Mouse (Mus musculus): ENCODE measurements at regions not wholly inside any gene's neighbourhood (a gene's known extent, or its start where the extent isn't known, plus 50 kb on each side); places are given as distances from the start of the nearest gene placed in this dataset.

DNA sequence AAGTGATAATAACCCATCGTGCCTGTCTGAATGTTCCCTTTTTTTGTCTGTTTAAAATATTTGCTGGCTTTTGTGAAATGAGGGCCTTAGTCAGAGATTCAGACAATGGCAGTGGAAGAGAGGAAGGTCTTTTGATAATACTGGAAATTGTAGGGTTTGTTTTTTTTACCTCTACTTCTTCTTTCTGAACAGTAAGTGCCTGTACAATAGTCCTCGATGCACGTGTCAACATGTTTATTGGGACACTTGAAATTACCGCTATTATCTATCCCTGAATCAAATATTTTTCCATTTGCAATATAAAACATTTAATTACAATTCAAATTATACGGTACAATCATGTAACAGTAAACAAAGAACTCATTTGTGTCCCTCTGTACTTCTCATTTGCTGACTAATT is 733.5 kb downstream of the Fam19a2 start:
- no peak overlapping the region for H3K27ac ChIP-seq (ENCODE audit: insufficient read depth, low read depth, low read length)
- TF ChIP-seq POLR2A (IDR thresholded peaks at IDR 0.05; ENCODE audit: low read depth, low read length) = no peak
- TF ChIP-seq CTCF (conservative IDR thresholded peaks at IDR 0.05; ENCODE audit: insufficient read depth, insufficient read length, low read depth, low read length) = no peak
- no peaks in the 10 kb centered on the region for H3K4me1 ChIP-seq (ENCODE audit: control insufficient read depth, insufficient read depth, low read length)
- no peak overlapping the region for H3K4me3 ChIP-seq (ENCODE audit: insufficient read depth, low read depth, low read length)
- DNase-seq = no peak
- WGBS = 86% methylated on average over 5 of the region's 5 CpGs
- H3K36me3 ChIP-seq (ENCODE audit: control insufficient read depth, insufficient read depth, low read length) = no peaks in the 10 kb centered on the region
- no peaks in the 10 kb centered on the region for H3K27me3 ChIP-seq (replicated peaks; ENCODE audit: control insufficient read depth, insufficient read depth, low read length)

DNA sequence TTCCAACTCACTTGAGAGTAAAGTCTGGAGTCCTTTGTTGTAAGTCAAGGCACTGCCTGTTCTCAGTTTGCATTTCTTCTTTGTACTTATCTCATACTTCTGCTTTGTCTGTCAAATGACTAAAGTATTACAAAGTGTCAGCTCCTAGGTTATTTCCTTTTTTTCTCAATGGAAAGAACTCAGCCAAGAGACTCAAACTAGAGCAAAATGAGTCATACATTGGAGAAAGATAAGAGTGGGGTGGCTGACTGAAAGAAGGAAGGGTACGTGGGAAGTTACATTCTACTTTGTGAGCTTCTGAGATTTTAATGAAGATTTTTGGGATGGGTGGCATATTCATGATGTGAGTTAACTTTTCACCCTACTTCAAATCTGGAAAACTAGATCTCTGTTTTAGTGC is 735.2 kb downstream of the Fam19a2 start:
- 76% methylated on average over 1 of the region's 1 CpGs for WGBS
- no peaks in the 10 kb centered on the region for H3K27me3 ChIP-seq (replicated peaks; ENCODE audit: control insufficient read depth, insufficient read depth, low read length)
- H3K27ac ChIP-seq (ENCODE audit: insufficient read depth, low read depth, low read length) = no peak overlapping the region
- H3K4me3 ChIP-seq (ENCODE audit: insufficient read depth, low read depth, low read length) = no peak overlapping the region
- H3K4me1 ChIP-seq (ENCODE audit: control insufficient read depth, insufficient read depth, low read length) = no peaks in the 10 kb centered on the region
- DNase-seq = no peak
- H3K36me3 ChIP-seq (ENCODE audit: control insufficient read depth, insufficient read depth, low read length) = no peaks in the 10 kb centered on the region
- TF ChIP-seq CTCF (conservative IDR thresholded peaks at IDR 0.05; ENCODE audit: insufficient read depth, insufficient read length, low read depth, low read length) = no peak
- no peak for TF ChIP-seq POLR2A (IDR thresholded peaks at IDR 0.05; ENCODE audit: low read depth, low read length)

DNA sequence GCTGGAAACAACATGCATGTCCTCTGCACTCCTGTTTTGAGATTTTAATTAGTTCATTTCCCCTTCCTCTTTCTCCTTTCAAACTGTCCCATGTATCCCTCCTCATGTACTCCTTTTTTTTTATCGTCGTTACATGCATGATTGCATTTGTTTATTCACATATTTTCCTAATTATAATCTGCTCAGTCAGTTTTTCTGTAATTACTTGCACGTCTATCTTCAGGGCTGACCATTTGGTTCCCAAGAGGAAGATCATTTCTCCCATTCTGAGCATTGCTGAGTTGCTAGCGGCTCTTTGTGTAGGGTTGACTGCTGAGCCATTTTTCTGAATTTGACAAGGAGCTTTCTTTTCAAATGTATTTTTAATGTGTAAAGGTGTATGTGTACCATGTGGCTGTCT is 781.2 kb downstream of the Fam19a2 start:
- H3K27ac ChIP-seq (ENCODE audit: insufficient read depth, low read depth, low read length) = no peak overlapping the region
- TF ChIP-seq POLR2A (IDR thresholded peaks at IDR 0.05; ENCODE audit: low read depth, low read length) (no peak), CTCF (conservative IDR thresholded peaks at IDR 0.05; ENCODE audit: insufficient read depth, insufficient read length, low read depth, low read length) (no peak)

DNA sequence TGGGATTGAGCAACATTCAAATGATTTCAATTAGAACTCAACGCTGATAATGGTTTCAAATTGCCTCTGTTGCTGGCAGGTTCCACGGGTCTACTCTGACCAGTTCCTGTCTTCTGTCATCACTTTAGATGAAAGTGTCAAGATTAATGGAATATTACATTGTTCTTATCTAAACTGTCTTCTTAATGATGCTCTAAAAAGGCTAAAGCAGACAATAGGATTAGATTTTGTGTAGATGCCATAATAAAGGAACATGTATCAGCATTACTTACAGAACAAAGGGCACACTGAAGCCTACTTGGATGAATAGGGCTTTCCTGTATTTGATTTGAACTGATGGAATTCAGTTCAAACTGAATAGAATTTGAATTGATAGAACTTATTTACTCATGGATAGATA is 782.0 kb downstream of the Fam19a2 start:
- no peak for TF ChIP-seq CTCF (conservative IDR thresholded peaks at IDR 0.05; ENCODE audit: insufficient read depth, insufficient read length, low read depth, low read length)
- TF ChIP-seq POLR2A (IDR thresholded peaks at IDR 0.05; ENCODE audit: low read depth, low read length) = no peak
- Histone ChIP-seq H3K27me3 (replicated peaks; ENCODE audit: control insufficient read depth, insufficient read depth, low read length) (no peaks in the 10 kb centered on the region), H3K36me3 (ENCODE audit: control insufficient read depth, insufficient read depth, low read length) (no peaks in the 10 kb centered on the region), H3K4me1 (ENCODE audit: control insufficient read depth, insufficient read depth, low read length) (no peaks in the 10 kb centered on the region), H3K4me3 (ENCODE audit: insufficient read depth, low read depth, low read length) (no peak overlapping the region), H3K27ac (ENCODE audit: insufficient read depth, low read depth, low read length) (no peak overlapping the region)
- WGBS = 78% methylated on average over 2 of the region's 2 CpGs
- no peak for DNase-seq

More for the DNA sequence above, 781.2 kb downstream of the Fam19a2 start:
- H3K36me3 ChIP-seq (ENCODE audit: control insufficient read depth, insufficient read depth, low read length) = no peaks in the 10 kb centered on the region
- no peak for DNase-seq
- no peak overlapping the region for H3K4me3 ChIP-seq (ENCODE audit: insufficient read depth, low read depth, low read length)
- no peaks in the 10 kb centered on the region for H3K4me1 ChIP-seq (ENCODE audit: control insufficient read depth, insufficient read depth, low read length)
- WGBS = 73% methylated on average over 4 of the region's 4 CpGs
- H3K27me3 ChIP-seq (replicated peaks; ENCODE audit: control insufficient read depth, insufficient read depth, low read length) = no peaks in the 10 kb centered on the region

DNA sequence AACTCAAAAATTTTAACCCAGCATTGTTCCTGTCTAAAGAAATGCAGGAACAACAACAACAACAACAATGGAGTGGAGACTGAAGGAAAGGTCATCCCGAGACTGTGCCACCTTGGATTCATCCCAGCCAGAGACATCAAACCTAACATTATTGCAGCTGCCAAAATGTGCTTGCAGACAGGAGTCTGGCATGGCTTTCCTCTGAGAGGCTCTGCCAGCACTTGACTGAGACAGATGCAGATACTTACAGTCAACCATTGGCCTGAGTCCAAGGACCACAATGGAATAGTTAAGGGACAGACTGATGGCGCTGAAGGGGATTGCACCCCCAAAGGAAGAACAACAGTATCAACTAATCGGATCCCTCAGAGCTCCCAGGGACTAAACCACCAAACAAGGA is 819.0 kb downstream of the Fam19a2 start:
- Histone ChIP-seq H3K4me3 (ENCODE audit: insufficient read depth, low read depth, low read length) (no peak overlapping the region), H3K27me3 (replicated peaks; ENCODE audit: control insufficient read depth, insufficient read depth, low read length) (no peaks in the 10 kb centered on the region), H3K4me1 (ENCODE audit: control insufficient read depth, insufficient read depth, low read length) (no peaks in the 10 kb centered on the region), H3K27ac (ENCODE audit: insufficient read depth, low read depth, low read length) (no peak overlapping the region), H3K36me3 (ENCODE audit: control insufficient read depth, insufficient read depth, low read length) (no peaks in the 10 kb centered on the region)
- DNase-seq = no peak
- TF ChIP-seq POLR2A (IDR thresholded peaks at IDR 0.05; ENCODE audit: low read depth, low read length) (no peak), CTCF (conservative IDR thresholded peaks at IDR 0.05; ENCODE audit: insufficient read depth, insufficient read length, low read depth, low read length) (no peak)
- WGBS = 63% methylated on average over 3 of the region's 3 CpGs

DNA sequence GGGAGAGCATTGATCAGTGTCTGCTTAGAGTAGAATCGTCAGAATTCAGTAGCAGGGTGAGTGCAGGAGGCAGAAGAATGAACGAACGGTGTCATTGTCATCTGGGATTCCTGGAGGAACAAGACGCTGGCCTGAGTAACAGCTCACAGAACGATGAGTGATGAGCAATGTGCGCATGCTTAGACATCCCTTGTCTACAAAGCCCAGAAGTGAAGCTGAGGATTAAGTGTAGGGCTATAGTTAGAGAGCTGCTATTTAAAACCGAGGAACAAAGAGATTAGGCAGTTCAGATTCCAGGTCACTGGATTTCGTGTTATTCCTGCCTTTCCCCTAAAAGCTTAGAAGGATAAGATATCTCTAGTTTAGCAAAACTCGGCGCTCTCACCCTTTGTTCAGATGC is 826.8 kb downstream of the Fam19a2 start:
- Histone ChIP-seq H3K27me3 (replicated peaks; ENCODE audit: control insufficient read depth, insufficient read depth, low read length) (no peaks in the 10 kb centered on the region), H3K4me3 (ENCODE audit: insufficient read depth, low read depth, low read length) (no peak overlapping the region), H3K4me1 (ENCODE audit: control insufficient read depth, insufficient read depth, low read length) (no peaks in the 10 kb centered on the region), H3K36me3 (ENCODE audit: control insufficient read depth, insufficient read depth, low read length) (no peaks in the 10 kb centered on the region), H3K27ac (ENCODE audit: insufficient read depth, low read depth, low read length) (no peak overlapping the region)
- 84% methylated on average over 10 of the region's 10 CpGs for WGBS
- no peak for DNase-seq
- TF ChIP-seq CTCF (conservative IDR thresholded peaks at IDR 0.05; ENCODE audit: insufficient read depth, insufficient read length, low read depth, low read length) (no peak), POLR2A (IDR thresholded peaks at IDR 0.05; ENCODE audit: low read depth, low read length) (no peak)

DNA sequence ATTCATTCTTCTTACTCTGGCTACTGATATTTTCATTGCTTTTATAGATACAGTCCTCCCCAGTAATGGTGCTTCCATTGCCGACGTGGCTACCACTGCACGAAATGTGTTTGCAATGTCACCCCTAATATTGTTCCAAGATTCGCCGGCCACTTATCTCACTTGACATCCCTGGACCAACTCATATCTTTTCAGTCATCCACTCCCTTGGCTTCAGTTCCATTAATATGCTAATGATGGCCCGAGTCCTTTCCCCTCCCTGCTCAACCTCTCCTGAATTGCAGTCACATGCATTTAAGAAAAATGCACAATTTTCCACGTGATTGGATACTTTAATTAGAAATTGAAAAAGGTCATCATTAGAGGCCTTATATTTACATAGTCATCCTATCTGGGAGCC is 827.6 kb downstream of the Fam19a2 start:
- WGBS = 86% methylated on average over 7 of the region's 7 CpGs
- TF ChIP-seq POLR2A (IDR thresholded peaks at IDR 0.05; ENCODE audit: low read depth, low read length) (no peak), CTCF (conservative IDR thresholded peaks at IDR 0.05; ENCODE audit: insufficient read depth, insufficient read length, low read depth, low read length) (no peak)
- H3K27ac ChIP-seq (ENCODE audit: insufficient read depth, low read depth, low read length) = no peak overlapping the region
- no peak for DNase-seq
- no peaks in the 10 kb centered on the region for H3K36me3 ChIP-seq (ENCODE audit: control insufficient read depth, insufficient read depth, low read length)
- no peak overlapping the region for H3K4me3 ChIP-seq (ENCODE audit: insufficient read depth, low read depth, low read length)
- no peaks in the 10 kb centered on the region for H3K4me1 ChIP-seq (ENCODE audit: control insufficient read depth, insufficient read depth, low read length)
- H3K27me3 ChIP-seq (replicated peaks; ENCODE audit: control insufficient read depth, insufficient read depth, low read length) = no peaks in the 10 kb centered on the region

DNA sequence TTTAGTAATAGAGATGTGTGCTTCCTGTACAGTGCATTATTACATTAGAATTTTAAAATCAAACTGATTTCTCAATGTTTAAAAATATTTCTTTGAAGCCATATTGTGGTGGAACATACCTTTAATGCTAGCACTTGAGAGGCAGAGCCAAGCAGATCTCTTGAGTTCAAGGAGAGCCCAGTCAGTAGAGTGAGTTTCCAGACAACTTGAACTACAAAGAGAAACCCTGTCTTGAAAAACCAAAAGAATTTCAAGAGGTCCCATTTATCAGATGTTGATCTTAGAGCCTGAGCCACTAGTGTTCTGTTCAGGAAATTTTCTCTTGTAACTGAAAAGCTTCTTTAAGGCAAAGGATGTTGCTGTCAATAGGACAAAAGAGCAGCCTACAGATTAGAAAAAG is 855.8 kb downstream of the Fam19a2 start:
- no peaks in the 10 kb centered on the region for H3K4me1 ChIP-seq (ENCODE audit: control insufficient read depth, insufficient read depth, low read length)
- no peak for DNase-seq
- H3K36me3 ChIP-seq (ENCODE audit: control insufficient read depth, insufficient read depth, low read length) = no peaks in the 10 kb centered on the region

More for the DNA sequence above, 855.8 kb downstream of the Fam19a2 start:
- Histone ChIP-seq H3K4me3 (ENCODE audit: insufficient read depth, low read depth, low read length) (no peak overlapping the region), H3K27ac (ENCODE audit: insufficient read depth, low read depth, low read length) (no peak overlapping the region), H3K27me3 (replicated peaks; ENCODE audit: control insufficient read depth, insufficient read depth, low read length) (no peaks in the 10 kb centered on the region)
- TF ChIP-seq POLR2A (IDR thresholded peaks at IDR 0.05; ENCODE audit: low read depth, low read length) (no peak), CTCF (conservative IDR thresholded peaks at IDR 0.05; ENCODE audit: insufficient read depth, insufficient read length, low read depth, low read length) (no peak)
